Mouse (Mus musculus) heart, embryonic 15.5 days (tissue): Measurements from ENCODE around the gene Eml4. TPM values are rescaled to one million over a fixed set of nuclear protein-coding genes. Genes with fewer than 3 reads are reported as not detected.

ENCODE experiments used
- polyA plus RNA-seq: library from polyadenylated mRNA; unstranded; fragments of >200 nt; fragmentation: Nextera tagmentation; extraction: Ambion mirVana; gene quantifications from 2 replicates; pipeline ENCODE4 v1.2.1, GENCODE M21; 2015

Eml4 gene
- polyA plus RNA-seq, 1 experiment from 2014 or later, result 11.0 TPM

Other genes starting within 250 kb of the Eml4 start
- gene Pkdcc, start 135.6 kb upstream of the Eml4 start, polyA plus RNA-seq, result 10.7 and 20.2 TPM in 2 replicates
- 198 and 222 TPM in 2 replicates for gene Cox7a2l, start 166.4 kb downstream of the Eml4 start, polyA plus RNA-seq